In genomic region chr9:102045886-102046285, GRCm38 (mm10) we compare ENCODE assay signal across 19 mouse cellular contexts.
DNase-seq lines count a peak whose midpoint lies in the region; ATAC-seq and TF ChIP-seq lines count a peak whose summit lies in the region.
"Had no signal": no experiment of that assay in that cellular context is flagged by ENCODE, and none has a peak within 500 bp of the region (broad histone marks: within the 10 kb centered on the region; RNA-seq: fewer than 3 reads in every experiment).

No protein-coding gene starts in this region.

- no peak overlapping the region; the same call in 1 of the 2 replicates for H3K9ac ChIP-seq in hindbrain, embryonic 11.5 days (ENCODE audit: low read depth, low read length)
- H3K9ac ChIP-seq in midbrain, embryonic 11.5 days (ENCODE audit: low read length), result no peak overlapping the region
- no peak overlapping the region for H3K9ac ChIP-seq in lung, postnatal 0 days (replicated peaks; ENCODE audit: low read depth)
- H3K9ac ChIP-seq: embryonic facial prominence, embryonic 12.5 days; heart, embryonic 12.5 days; limb, embryonic 12.5 days; liver, embryonic 14.5 days had no signal

- no peak overlapping the region for H3K4me2 ChIP-seq in hindbrain, embryonic 11.5 days (replicated peaks; ENCODE audit: low read depth, low read length)
- H3K4me2 ChIP-seq in midbrain, embryonic 11.5 days, result no peak overlapping the region
- no peak overlapping the region for H3K4me2 ChIP-seq in lung, postnatal 0 days (replicated peaks; ENCODE audit: low read depth, low read length)
- H3K4me2 ChIP-seq: embryonic facial prominence, embryonic 12.5 days; heart, embryonic 12.5 days; limb, embryonic 12.5 days had no signal

- no peak overlapping the region for H3K4me3 ChIP-seq in hindbrain, embryonic 11.5 days (ENCODE audit: low read depth, low read length)
- H3K4me3 ChIP-seq in midbrain, embryonic 11.5 days (ENCODE audit: low read depth, low read length), result no peak overlapping the region
- no peak overlapping the region for H3K4me3 ChIP-seq in lung, postnatal 0 days (ENCODE audit: low read depth, low read length)
- H3K4me3 ChIP-seq: embryonic facial prominence, embryonic 12.5 days; heart, embryonic 12.5 days; limb, embryonic 12.5 days had no signal

- peak; percentile 59; the same call in 1 of the 2 replicates for ATAC-seq in hindbrain, embryonic 11.5 days (ENCODE audit: low FRiP score)
- ATAC-seq in midbrain, embryonic 11.5 days (ENCODE audit: low FRiP score), result peak; percentile 74
- ATAC-seq in lung, postnatal 0 days, result no peak

- DNase-seq in retina, postnatal 1 day, result peak; percentile 32
- no peak for DNase-seq in retina, embryonic 14.5 days (ENCODE audit: low spot score)
- DNase-seq in hindbrain, embryonic 11.5 days (ENCODE audit: low spot score), result peak; percentile 13
- DNase-seq in midbrain, embryonic 11.5 days (ENCODE audit: low spot score, missing footprints), result peak; percentile 83
- DNase-seq in left cerebral cortex, adult 11 months (ENCODE audit: low spot score), result no peak
- no peak for DNase-seq in layer of hippocampus, adult 8-10 months (ENCODE audit: low spot score in 2 of 2)
- DNase-seq in lung, postnatal 0 days (ENCODE audit: low spot score), result no peak
- no peak for DNase-seq in thymus, postnatal 4 days
- DNase-seq: adrenal gland, postnatal 36 days; cerebellum, adult 9-11 months; gastrocnemius, postnatal 10 days; kidney, adult 2 months; kidney, postnatal 4 days; lung, postnatal 10 days; thymus, postnatal 25 days had no signal

- no peaks in the 10 kb centered on the region for H3K27me3 ChIP-seq in hindbrain, embryonic 11.5 days (ENCODE audit: control insufficient read depth, insufficient read depth, low read length)
- H3K27me3 ChIP-seq in midbrain, embryonic 11.5 days (ENCODE audit: control insufficient read depth, insufficient read depth, low read length), result no peaks in the 10 kb centered on the region
- no peaks in the 10 kb centered on the region for H3K27me3 ChIP-seq in lung, postnatal 0 days (replicated peaks; ENCODE audit: insufficient read depth, low read length)
- H3K27me3 ChIP-seq: embryonic facial prominence, embryonic 12.5 days; limb, embryonic 12.5 days had no signal

- WGBS in hindbrain, embryonic 11.5 days, result 29% methylated on average over 2 of the region's 2 CpGs
- 18% methylated on average over 2 of the region's 2 CpGs for WGBS in midbrain, embryonic 11.5 days
- WGBS in lung, postnatal 0 days, result 29% methylated on average over 2 of the region's 2 CpGs

- TF ChIP-seq CTCF in lung, postnatal 0 days (IDR thresholded peaks at IDR 0.05), result no peak

- H3K9me3 ChIP-seq in hindbrain, embryonic 11.5 days (ENCODE audit: control insufficient read depth, low read length), result no peaks in the 10 kb centered on the region
- no peaks in the 10 kb centered on the region for H3K9me3 ChIP-seq in midbrain, embryonic 11.5 days (ENCODE audit: control insufficient read depth, low read length)
- H3K9me3 ChIP-seq in lung, postnatal 0 days (ENCODE audit: low read length), result no peaks in the 10 kb centered on the region
- H3K9me3 ChIP-seq: embryonic facial prominence, embryonic 12.5 days; heart, embryonic 12.5 days; limb, embryonic 12.5 days had no signal

- peak overlapping the region; percentile 63 for H3K27ac ChIP-seq in hindbrain, embryonic 11.5 days (ENCODE audit: low read depth, low read length)
- H3K27ac ChIP-seq in midbrain, embryonic 11.5 days (ENCODE audit: low read depth, low read length), result peak overlapping the region; percentile 71
- H3K27ac ChIP-seq in lung, postnatal 0 days (ENCODE audit: low read length), result no peak overlapping the region
- H3K27ac ChIP-seq: embryonic facial prominence, embryonic 12.5 days; limb, embryonic 12.5 days; liver, embryonic 14.5 days had no signal

- H3K4me1 ChIP-seq in hindbrain, embryonic 11.5 days (replicated peaks; ENCODE audit: control insufficient read depth, insufficient read depth, low read length), result peaks cover 6% of the 10 kb centered on the region
- H3K4me1 ChIP-seq in midbrain, embryonic 11.5 days (ENCODE audit: control insufficient read depth, insufficient read depth, low read length), result peaks cover 14% of the 10 kb centered on the region
- H3K4me1 ChIP-seq in lung, postnatal 0 days (ENCODE audit: insufficient read depth, low read depth, low read length), result no peaks in the 10 kb centered on the region
- H3K4me1 ChIP-seq: heart, embryonic 12.5 days; limb, embryonic 12.5 days had no signal

- TF ChIP-seq EP300 in lung, postnatal 0 days (IDR thresholded peaks at IDR 0.05), result no peak

- no peaks in the 10 kb centered on the region for H3K36me3 ChIP-seq in hindbrain, embryonic 11.5 days (ENCODE audit: control insufficient read depth, insufficient read depth, low read length)
- H3K36me3 ChIP-seq in midbrain, embryonic 11.5 days (ENCODE audit: control insufficient read depth, insufficient read depth, low read length), result no peaks in the 10 kb centered on the region
- no peaks in the 10 kb centered on the region for H3K36me3 ChIP-seq in lung, postnatal 0 days (ENCODE audit: insufficient read depth, low read length)
- H3K36me3 ChIP-seq: embryonic facial prominence, embryonic 12.5 days; heart, embryonic 12.5 days; limb, embryonic 12.5 days had no signal

Comparison
In these comparisons a context has a peak if more than half of its experiments do, and no peak if none do; other contexts are left out.
1. DNase-seq: peak in retina, postnatal 1 day (single experiment), hindbrain, embryonic 11.5 days (single experiment) and midbrain, embryonic 11.5 days (single experiment); none in retina, embryonic 14.5 days (single experiment), left cerebral cortex, adult 11 months (single experiment), layer of hippocampus, adult 8-10 months (0 of 2), lung, postnatal 0 days (single experiment) and thymus, postnatal 4 days (single experiment).